Mouse (Mus musculus) urinary bladder, postnatal 14 days (tissue): Measurements from ENCODE around the gene Col18a1.
A peak's percentile ranks its signal among the peaks of the same experiment; 100 is the strongest.

ENCODE experiments used
- DNase-seq: peaks from one replicate; pipeline ENCODE4 v3.0.0; 2021; ENCODE audit warnings: low spot score

The Col18a1 gene

GRCm38 (mm10) chr10:77062393-77063010, 103.8 kb downstream of the Col18a1 start:
- DNase-seq, result peak; percentile 20

- peak; percentile 22 for DNase-seq
These were observed 104.9 kb downstream of the Col18a1 start for GRCm38 (mm10) chr10:77061426-77061825.

- DNase-seq, result no peak
These were observed 109.6 kb downstream of the Col18a1 start for GRCm38 (mm10) chr10:77056768-77057167.

DNA sequence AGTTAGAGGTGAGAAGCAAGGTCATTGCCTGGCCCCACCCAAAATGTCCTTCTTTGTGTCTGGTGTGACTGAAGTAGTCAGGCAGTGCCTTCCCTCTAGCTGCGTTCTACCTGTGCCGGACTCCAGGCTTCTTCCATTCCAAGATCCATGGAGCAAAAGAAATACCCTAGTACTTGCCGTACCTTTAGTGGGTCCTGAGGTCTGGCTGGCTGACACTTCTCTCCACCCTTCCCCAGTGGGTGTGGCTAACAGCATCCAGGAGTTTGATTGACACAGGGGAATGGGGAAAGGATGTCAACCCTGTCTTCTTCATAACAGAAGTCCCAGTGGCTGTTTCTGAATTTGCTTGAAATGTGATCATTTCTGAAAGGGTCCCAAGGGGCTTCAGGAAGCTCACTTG, 117.7 kb downstream of the Col18a1 start:
- no peak for DNase-seq

DNA sequence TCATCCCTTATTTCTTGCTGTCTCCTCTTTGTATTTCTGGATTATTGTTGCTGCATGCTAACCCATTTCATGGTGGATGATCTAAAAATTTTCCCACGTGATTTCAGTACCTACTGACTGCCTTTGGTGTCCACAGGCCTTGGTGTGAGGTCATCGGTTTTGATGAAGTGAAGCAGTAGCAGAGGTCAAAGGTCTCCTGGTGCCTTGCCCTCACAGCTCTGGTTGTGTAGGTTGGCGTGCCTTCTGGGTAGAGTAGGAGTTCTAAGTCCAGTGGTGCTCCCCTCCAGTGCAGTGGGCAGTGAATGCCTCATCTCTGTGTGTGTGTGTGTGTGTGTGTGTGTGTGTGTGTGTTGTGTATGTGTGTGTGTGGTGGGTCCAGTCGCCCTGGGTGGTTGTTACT, 118.2 kb downstream of the Col18a1 start:
- DNase-seq, result no peak

- no peak for DNase-seq
These were observed 127.7 kb downstream of the Col18a1 start for GRCm38 (mm10) chr10:77038579-77039174.

GRCm38 (mm10) chr10:77035487-77035886, 130.9 kb downstream of the Col18a1 start:
- DNase-seq, result no peak

GRCm38 (mm10) chr10:77033323-77034025, 132.9 kb downstream of the Col18a1 start:
- peak; percentile 61 for DNase-seq

- peak; percentile 95 for DNase-seq
These were observed 133.6 kb downstream of the Col18a1 start for GRCm38 (mm10) chr10:77032591-77033322.

GRCm38 (mm10) chr10:77031768-77032375, 134.5 kb downstream of the Col18a1 start, which contains the start of gene Slc19a1:
TSS of gene Slc19a1 (plus strand) at chr10:77032241.
- DNase-seq, result no peak

DNA sequence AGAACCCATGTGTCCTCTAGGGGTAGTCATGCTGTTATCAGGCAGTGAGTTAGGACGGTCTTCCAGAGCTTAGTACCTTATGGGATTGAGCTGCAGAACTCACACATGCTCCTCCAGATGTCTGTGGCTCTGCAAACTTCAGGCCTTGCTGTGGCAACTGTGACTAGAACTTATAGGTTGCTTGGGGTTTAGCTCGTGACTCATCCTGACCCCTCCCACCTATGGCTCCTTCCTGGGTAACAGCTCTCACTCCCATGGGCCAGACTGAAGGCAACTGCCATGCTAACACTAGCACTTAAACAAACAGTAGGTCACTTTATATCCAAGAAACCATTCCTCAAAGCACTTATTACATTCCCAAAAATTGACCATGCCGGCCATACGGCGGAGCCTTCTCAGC, 135.7 kb downstream of the Col18a1 start:
- DNase-seq, result no peak

DNA sequence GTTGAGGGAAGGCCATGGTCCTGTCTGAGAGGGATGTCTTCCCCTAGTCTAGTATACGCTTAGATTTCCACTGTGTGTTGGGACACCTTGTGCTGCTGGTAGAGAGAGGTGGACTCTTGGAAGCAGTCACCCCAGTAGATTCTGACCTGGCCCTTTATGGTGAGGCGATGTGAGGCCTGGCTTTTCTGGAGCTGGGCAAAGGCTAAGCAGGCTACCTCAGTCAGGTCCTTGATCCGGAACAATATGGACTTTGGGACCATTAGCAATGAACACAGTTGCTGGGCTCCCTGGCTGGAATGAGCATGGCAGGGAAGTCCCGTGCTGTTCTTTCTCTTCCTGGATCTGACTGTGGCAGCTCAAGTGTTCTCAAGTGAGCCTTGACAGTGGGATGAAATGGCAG, 136.6 kb downstream of the Col18a1 start:
- no peak for DNase-seq

DNA sequence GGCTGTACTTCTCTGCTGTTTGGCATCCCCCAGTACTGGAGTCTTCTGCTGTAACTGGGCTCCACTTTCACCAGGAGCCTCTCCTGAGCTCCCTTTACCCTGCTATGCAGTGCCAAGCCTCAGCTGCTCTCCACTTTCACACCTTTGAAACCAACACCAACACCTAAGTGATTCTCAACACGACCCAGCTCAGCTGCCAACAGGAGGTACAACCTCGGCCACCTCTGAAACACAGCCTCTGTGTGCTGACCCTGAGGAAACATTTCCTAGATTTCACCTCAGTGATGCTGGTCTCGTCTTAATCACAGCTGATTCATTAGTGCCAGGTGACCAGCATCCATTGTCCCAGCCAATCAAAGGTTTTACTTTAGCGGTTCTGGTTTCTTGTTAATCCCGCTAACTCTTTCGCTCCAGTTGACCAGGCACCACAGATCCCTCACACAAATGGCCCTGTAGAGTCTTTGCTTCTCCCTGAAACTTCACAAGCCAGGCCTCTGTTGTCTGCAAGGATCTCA, 137.5 kb downstream of the Col18a1 start:
- DNase-seq, result no peak

DNA sequence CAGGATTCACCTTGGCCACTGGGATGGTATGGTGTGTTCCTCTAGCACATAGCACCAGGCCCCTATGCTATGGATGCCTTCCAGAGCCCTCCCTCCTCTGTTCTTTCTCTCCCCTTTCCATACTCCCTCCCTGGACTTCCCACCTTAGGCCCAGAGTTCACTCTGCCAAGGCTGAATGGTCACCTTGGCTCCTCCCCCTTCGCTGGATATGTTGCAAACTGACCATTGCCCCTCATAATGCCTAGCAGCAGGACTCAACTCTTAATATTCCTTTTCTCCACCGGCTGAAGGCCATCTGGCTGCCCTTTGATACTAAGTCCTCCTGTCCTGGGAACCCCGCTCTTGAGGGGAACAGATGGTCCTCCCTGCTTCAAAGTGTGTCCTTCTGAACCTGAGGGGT, 139.4 kb downstream of the Col18a1 start:
- no peak for DNase-seq

GRCm38 (mm10) chr10:77024231-77024630, 142.1 kb downstream of the Col18a1 start:
- no peak for DNase-seq

DNA sequence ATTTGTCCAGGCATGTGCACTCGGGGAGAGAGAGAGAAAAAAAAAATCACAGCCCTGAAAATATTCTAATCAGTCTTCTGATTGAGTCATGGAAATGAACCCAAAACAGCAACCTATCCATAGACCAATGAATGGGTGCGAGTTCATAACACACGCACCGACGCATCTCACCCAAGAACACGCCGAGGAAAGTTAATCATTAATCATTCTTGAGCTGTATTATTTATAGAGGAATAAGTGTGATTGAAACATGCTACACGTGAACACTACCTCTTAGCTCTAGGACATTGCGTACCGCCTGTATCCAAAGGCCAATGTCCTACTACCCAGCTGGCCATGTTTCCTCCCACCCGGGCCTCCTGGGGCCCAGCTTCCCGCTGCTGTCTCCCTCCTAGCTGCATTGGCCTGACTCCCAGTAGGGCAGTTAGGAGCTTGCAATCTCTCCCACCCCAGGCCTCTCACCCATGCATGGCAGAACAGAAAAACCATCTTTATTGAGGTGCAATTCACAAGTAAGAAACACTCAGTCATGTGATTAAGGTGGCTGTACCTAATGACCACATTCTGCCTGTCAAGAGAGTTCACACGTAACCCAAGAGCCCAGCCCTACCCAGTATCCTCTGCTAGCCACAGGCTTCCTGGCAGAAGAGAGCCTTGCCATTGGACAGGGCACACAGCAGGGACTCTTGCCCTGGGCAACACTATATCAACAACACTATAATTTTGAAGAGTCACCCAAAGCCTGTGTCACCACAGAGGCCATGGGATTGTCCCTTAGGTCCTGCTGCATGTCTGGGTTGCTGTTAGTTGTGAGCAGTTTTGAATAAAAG, 143.8 kb downstream of the Col18a1 start:
- DNase-seq, result no peak

GRCm38 (mm10) chr10:77021399-77022052, 144.8 kb downstream of the Col18a1 start:
- DNase-seq, result peak; percentile 75

GRCm38 (mm10) chr10:77017662-77018061, 148.7 kb downstream of the Col18a1 start:
- no peak for DNase-seq

- DNase-seq, result no peak
These were observed 149.3 kb downstream of the Col18a1 start for GRCm38 (mm10) chr10:77017061-77017460.

GRCm38 (mm10) chr10:77016499-77016898, 149.8 kb downstream of the Col18a1 start:
- DNase-seq, result no peak

DNA sequence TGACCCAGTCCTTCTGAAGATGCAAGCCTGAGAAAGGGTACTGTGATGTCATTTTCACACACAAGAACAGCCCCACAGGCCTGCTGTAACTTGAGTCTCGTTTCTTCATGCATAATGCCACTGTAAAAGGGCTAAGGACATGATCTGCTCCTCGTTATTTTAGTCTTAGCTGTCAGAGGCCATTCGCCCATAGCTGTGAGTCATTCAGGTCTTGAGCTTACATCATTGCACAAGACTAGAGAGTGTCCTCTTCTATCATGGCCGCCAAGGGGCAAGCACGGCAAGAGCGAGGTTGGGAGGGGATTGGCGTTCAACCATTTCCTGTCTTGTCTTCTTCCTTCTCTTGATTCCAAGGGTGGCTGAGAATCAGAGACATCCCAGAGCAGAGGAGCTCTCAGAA, 150.3 kb downstream of the Col18a1 start:
- DNase-seq, result no peak
